Mouse (Mus musculus) layer of hippocampus, adult 2 months (tissue): ENCODE results near the gene Copz2. TPM values are rescaled to one million over a fixed set of nuclear protein-coding genes. Genes with fewer than 3 reads are reported as not detected.
"Not testable (repeated sequence)": the region's sequence is repeated elsewhere in the genome, so short reads cannot be mapped to it uniquely, and the experiment has no call there.

Experiments
- DNase-seq, 2 experiments: peaks; one replicate each; pipeline ENCODE4 v3.0.0; 2022; ENCODE audit warnings: low spot score in 2 of 2
- H3K27ac ChIP-seq: fragments of 200-600 bp; 2 replicates; pipeline ENCODE4 v1.8.1; 2022
- H3K4me3 ChIP-seq: fragments of 200-600 bp; 2 replicates; pipeline ENCODE4 v1.8.1; 2022; ENCODE audit warnings: mild to moderate bottlenecking
- CTCF ChIP-seq: fragments of 200-600 bp; conservative IDR thresholded peaks from 2 replicates; pipeline ENCODE4 v1.8.1; 2022; ENCODE audit warnings: antibody characterized with exemption, mild to moderate bottlenecking, moderate library complexity
- long read RNA-seq, 2 experiments: library from polyadenylated mRNA; stranded (forward); transcript quantifications; one replicate each; pipeline ENCODE4 v2.0.0; 2021; ENCODE audit warnings: borderline mapping rate in 2 of 2
- total RNA-seq, 2 experiments: library from RNA; stranded (reverse); gene quantifications; 2 replicates each; pipeline ENCODE4 v1.2.3; 2021

The Copz2 gene
- total RNA-seq = 1 to 10 TPM; 5.9 to 7.0 TPM
- long read RNA-seq, experiment 1, partial matches to known transcripts = 0 of 1 reads
- long read RNA-seq, experiment 1, other reads (novel, unspliced or antisense) = 0 of 1 reads
- long read RNA-seq, experiment 2, partial matches to known transcripts = 1 of 4 reads
- long read RNA-seq, experiment 2, other reads (novel, unspliced or antisense) = 0 of 4 reads

DNA sequence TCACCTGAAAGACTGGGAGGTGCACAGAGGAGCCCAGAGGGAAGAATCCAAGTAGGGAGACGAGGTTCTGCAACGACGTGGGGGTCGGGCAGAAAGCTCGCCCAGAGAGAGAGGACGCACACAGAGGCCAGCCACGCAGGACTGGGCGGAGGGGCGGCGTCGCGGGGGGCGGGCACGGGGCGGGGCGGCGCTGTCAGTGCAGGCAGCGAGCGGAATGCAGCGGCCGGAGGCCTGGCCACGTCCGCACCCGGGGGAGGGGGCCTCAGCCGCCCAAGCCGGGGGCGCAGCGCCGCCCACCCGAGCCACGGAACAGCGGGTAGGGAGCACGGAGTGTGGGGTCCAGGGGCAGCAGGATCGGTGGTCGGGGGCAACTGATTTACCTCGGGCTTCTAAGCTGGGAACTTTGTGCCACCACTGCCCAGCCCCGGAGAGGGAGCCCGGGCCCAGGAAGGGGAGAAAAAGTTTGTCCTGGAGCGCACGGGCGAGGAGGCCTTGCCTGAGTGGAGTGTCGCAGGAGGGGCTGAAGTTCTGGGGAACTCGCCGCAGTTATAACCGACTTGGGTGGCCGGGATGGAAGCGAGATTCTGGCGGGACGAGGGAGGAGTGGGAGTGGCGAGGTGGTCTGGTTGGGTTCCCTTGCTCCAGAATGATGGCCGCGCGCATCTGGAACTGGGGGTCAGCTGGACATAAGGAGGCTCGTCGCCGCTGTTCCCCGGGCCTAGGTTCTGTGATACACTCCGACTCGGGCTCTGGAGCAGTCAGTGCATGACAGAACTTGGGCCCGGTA is at the start of gene Copz2:
TSS of gene Copz2 (plus strand) at position 190 of the 787 bp plus-strand sequence.
- no peak for DNase-seq
- Histone ChIP-seq H3K4me3 (peak within 1 kb of the TSS; percentile 56), H3K27ac (no peak within 1 kb of the TSS)
- TF ChIP-seq CTCF = no peak

DNA sequence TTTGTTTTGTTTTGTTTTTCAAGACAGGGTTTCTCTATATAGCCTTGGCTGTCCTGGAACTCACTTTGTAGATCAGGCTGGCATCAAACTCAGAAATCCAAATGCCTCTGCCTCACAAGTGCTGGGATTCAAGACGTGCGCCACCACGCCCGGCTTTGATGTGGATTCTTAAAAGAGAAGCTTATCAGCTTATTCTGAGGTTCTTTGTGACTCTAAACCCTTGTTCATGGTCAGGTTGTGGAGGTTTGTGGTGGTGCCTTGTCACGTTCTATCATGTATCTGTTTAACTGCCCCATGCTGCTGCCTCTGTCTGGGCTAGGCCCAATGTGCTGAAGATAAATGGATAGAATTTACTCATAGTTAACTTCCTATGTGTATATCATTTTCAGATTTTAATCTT is 44.1 kb upstream of the Copz2 start:
- no peak for DNase-seq
- no peak for TF ChIP-seq CTCF
- Histone ChIP-seq H3K4me3 (no peak overlapping the region), H3K27ac (no peak overlapping the region)

DNA sequence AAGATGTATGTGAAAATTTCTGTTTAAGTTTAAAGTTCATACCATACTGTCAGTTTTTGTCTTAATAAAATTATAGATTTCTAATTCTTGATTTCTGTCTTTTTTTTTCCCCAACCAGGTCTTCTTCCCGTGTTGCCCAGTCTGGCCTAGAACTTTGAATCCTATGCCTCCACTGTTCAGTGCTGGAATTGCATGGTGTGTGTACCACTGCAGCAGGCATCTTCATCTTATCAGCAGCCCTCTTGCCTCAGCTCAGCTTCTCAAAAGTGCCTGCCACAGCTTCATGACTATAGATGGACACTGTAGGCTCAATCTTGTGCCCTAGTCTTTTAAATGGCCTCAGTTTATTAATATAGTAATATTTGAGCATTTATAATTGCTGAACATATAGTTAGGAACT is 41.6 kb upstream of the Copz2 start:
- TF ChIP-seq CTCF = peak; percentile 66
- Histone ChIP-seq H3K4me3 (no peak overlapping the region), H3K27ac (no peak overlapping the region)
- no peak for DNase-seq

DNA sequence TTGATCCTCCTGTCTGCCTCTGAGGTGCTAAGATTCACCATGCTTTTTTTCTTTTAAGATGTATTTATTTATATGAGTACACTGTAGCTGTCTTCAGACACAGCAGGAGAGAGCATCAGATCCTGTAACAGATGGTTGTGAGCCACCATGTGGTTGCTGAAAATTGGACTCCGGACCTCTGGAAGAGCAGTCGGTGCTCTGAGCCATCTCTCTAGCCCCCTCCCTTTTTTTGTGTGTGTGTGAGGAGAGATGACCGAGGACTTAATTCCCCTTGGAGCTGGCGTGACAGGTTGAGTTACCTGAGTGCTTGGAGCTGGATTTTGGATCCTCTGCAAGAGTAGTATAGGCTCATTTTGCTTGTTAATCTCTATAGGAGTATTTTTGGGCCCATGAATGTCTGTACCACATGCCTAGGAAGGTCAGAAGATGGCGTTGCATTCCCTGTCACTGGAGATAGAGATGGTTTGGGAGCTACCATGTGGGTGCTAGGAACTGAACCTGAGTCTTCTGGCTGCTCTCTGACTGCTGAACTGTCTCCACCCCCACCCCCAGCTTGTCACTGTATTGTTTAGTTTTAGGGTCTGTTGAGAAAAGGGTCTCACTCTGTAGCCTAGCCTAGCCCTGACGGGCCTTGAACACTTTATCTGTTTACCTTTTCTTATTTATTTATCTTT is 40.0 kb upstream of the Copz2 start:
- no peak for DNase-seq
- H3K27ac ChIP-seq = no peak overlapping the region
- H3K4me3 ChIP-seq = no peak overlapping the region
- no peak for TF ChIP-seq CTCF

DNA sequence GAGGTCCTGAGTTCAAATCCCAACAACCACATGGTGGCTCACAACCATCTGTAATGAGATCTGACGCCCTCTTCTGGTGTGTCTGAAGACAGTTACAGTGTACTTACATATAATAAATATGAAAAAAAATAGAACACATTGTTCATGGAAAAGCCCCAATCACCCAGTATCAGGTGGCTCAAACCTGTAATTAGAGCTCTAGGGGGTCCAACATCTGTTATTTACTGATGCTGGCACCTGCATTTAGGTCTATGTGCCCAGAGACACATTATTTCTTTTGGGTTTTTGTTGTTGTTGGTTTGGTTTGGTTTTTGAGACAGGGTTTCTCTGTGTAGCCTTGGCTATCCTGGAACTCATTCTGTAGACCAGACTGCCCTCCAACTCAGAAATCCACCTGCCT is 38.5 kb upstream of the Copz2 start:
- TF ChIP-seq CTCF = peak; percentile 20; the same call in 1 of the 2 replicates
- H3K27ac ChIP-seq, DNase-seq, H3K4me3 ChIP-seq: not testable (repeated sequence)

DNA sequence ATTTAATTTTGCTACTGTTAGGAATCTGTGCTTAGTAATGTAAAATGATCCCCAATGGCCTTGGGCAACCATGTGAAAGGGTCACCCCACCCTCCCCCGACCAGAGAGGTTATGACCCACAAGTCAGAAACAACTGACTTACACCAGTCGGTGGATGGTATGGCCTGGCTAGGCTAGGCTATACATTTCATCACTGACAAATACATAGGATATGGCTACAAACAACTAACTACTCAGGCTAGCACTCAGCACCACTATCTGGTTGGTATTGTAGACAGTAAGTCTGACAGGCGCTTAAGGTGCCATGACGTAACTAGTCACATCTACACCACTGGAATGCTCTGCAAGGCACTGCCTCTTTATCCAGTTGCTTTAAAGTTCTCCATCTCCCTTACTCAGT is 36.2 kb upstream of the Copz2 start:
- Histone ChIP-seq H3K4me3 (no peak overlapping the region), H3K27ac (no peak overlapping the region)
- no peak for TF ChIP-seq CTCF
- no peak for DNase-seq

DNA sequence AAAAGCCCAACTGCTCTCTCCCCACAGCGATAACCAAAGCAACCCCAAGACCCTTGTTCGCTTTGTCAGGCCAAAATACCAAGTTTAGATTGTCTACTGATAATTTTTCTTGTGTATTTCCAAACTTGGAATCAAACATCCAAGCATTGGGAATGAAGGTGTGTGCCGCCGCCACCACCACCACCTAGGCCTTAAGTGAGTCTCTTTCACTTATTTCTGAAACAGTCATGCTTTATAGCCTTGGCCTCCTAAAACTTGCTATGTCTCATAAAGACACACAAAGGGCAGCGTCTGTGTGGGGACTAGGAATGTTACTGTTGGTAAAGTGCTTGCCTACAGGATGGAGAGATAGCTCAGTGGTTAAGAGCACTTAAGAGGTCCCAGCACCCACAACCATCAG is 35.8 kb upstream of the Copz2 start:
- Histone ChIP-seq H3K4me3 (no peak overlapping the region), H3K27ac (no peak overlapping the region)
- TF ChIP-seq CTCF = no peak
- no peak for DNase-seq

DNA sequence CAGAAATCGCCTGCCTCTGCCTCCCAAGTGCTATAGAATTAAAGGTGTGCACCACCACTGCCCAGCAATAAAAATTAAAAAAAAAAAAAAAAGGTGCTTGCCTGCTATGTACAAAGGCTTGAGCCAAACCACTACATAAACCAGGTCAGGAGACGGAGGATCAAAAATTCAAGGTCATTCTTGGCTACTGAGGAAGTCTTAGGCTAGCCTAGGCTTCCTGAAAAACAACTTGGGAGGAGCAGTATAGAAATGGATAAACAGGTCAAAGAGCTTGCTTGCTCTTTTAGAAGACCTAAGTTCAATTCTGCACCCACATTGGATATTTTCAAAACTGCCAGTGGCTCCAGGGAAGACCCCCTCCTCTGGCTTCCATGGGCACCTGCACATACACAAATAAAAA is 35.2 kb upstream of the Copz2 start:
- no peak for TF ChIP-seq CTCF
- H3K27ac ChIP-seq = no peak overlapping the region
- no peak overlapping the region for H3K4me3 ChIP-seq
- no peak for DNase-seq

DNA sequence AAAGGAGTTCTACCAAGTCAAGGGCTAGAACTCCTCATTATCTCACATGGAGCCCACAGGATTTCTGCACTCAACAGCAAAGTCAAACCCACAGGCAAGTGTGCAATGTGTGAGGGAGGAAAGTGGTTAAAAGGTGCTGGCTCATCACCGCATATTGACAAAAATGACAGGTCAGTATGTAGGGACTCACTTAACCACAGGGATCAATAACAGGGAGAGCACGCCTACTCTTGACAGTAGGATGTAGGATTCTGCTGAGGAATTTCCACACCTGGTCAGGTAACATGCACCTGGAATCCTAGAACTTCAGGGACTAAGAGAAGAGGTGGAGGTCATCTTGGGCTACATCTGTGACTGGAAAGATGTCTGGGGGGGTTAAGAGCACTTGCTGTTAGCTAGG is 33.8 kb upstream of the Copz2 start:
- DNase-seq = no peak
- Histone ChIP-seq H3K4me3 (no peak overlapping the region), H3K27ac (no peak overlapping the region)
- no peak for TF ChIP-seq CTCF

DNA sequence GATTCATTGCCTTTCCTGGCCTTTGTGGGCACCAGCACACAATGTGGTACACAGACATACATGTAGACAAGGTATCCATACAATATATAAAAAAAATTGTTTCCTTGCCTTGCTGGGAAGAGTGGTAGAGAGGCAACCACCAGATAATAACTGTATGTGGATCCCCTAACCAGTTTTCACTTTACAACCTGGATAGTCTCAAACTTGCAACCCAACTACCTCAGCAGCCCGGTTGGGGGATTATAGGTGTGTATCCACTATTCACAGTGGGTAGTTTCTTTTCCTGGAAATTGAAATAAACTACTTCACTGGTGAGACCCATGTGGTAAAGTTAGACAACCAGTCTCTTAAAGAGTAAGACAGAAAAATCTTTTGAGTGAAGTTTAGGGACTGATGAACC is 33.2 kb upstream of the Copz2 start:
- H3K4me3 ChIP-seq = no peak overlapping the region
- no peak for DNase-seq
- TF ChIP-seq CTCF = no peak
- no peak overlapping the region for H3K27ac ChIP-seq

DNA sequence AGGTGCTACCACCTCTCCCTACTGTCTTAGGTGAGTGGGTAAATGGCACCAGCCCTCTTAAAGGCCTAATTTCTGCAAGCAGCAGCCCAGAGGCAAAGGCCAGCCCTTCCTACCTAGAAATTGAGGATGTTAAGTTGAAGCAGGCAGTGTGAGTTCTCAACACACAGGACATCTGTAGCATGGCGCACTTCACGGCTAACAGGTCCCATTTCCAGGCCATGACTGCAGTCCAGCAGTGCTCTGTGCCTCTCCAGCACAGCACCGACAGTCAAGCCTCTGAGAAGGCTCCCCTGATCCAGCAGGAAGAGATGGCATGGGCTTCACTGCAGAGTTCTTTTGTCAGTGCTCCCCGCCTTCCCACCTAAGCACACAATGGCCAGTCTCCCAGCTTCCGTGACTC is 32.7 kb upstream of the Copz2 start:
- Histone ChIP-seq H3K27ac (no peak overlapping the region; the same call in 1 of the 2 replicates), H3K4me3 (no peak overlapping the region)
- TF ChIP-seq CTCF = no peak
- no peak for DNase-seq

DNA sequence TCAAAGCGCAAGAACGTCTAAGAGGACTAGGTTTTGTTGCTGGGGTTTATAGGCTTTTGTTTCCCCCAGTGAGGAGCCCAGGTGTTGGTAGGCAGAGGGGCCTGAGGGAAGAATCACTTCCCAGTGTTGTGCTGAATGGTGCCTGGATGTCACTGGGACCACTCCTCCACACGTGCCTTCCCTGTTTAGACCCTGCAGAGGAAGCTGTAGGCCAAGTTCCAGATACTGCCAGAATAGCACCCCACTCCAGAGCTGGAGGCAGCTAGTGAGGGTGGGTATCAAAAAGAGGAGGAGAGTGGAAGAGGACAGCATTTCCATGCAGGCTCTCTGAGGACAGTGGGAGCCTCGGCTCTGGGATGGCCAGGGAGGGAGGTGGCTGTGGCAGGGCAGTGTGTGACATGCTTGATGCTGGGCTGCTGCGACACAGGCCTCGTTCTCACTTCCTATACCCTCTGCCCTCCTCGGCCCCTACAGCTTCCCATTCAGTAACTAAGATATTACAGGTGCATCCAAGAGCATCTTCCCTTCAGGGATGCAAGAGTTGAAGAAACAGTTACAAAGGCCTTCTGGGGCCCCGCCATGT is 31.5 kb upstream of the Copz2 start:
- Histone ChIP-seq H3K4me3 (no peak overlapping the region), H3K27ac (peak overlapping the region; percentile 43; the same call in 1 of the 2 replicates)
- TF ChIP-seq CTCF = no peak
- no peak for DNase-seq

DNA sequence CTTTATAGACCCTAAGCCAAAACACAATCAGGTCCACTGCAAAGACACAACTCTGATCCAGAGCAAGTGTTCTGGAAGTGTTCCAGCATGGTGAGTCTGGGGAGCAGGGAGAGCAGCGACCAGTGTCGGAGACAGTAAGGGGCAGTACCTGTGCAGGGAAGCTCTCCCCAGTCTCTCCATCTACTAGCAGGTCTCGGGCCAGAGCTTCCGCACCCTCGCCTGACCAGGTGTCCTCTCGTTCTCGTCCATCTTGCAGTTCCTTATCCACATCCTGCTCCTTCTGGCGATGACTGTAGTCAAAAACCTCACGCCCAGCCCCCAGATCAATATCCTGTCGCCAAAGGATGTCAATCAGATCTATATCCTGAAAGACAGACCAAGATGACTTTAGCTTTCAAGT is 27.7 kb upstream of the Copz2 start:
- no peak for DNase-seq
- Histone ChIP-seq H3K4me3 (peak overlapping the region; percentile 73; the same call in 1 of the 2 replicates), H3K27ac (peak overlapping the region; percentile 97)
- no peak for TF ChIP-seq CTCF
